Mouse (Mus musculus) brain, adult 2 months (tissue): ENCODE measurements around the gene Cmtm4.

Experiments
- DNase-seq: peaks from one replicate; pipeline ENCODE4 v3.0.0; 2011; ENCODE audit warnings: low read depth, low spot score

The Cmtm4 gene

DNA sequence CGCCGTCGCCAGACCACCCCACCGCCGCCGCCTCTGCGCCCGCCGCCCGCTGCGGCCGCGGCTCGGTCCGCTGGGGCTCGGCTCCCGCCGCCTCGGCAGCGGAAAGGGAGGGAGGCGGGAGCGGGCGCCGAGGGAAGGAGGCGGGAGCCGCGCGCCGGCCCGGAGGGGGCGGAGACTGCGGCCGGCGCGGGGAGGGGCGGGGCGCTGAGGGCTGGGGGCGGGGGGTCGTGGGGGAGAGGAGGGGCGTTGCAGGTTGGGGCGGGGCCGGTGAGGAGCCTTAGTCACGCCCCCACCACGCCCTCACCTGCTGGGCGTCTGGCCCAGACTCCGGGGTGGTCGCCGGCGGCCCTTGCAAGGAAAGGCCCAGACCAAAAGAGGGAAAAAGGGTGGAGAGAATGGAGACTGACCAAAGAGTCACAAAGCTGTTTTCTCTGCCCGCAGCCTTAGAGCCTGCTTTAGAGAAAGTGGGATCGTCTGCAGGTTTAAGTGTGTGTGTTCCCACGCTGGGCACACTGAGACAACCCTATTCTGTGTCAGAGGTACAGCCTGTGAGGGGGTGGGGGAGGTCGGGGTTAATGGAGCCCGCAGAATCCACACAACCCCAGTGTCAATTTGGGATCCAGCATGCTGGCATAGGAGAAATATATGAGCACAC lies at the start of gene Cmtm4:
Gene Cmtm4, minus strand, starts transcription at position 105 of the 655 bp plus-strand sequence.
- DNase-seq = peak; percentile 75

DNA sequence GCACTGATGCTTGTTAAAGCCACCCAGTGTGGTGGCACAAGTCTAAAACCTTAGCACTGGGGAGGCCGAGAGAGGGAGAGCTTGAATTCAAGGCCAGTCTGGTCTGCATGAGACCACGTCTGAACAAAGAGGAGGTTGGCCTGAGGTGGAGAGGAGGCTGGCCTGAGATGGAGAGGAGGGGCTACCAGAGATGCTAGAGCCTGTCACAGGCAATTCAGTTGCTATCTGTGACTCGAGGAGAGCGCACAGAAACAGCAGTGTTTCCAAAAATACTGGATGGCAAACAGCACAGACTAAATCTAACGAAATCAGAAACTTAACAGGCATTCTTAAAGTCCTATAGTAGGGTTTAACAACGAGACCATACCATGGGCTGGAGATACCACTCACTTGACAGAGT lies 49.6 kb upstream of the Cmtm4 start:
- no peak for DNase-seq

DNA sequence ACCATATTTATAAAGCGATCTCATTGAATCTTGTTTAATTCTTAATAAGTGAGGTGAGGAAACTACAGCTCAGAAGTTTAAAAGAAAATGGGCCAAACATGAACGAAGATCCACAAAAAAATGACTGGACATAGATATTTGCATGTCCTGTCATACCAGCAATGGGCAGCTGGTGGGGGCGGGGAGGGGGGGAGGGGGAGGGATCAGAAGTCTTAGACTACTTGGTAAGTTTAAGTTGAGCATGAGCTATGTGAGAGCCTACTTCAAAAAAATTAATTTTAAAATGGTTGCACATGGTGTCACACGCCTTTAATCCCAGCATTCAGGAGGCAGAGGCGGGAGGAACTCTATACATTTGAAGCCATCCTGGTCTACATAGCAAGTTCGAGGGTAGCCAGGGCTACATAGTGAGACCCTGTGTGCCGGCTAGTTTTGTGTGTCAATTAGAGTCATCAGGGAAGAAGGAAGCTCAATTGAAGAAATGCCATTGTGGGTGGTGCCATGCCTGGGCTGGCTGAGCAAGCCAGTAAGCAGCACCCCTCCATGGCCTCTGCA lies 47.6 kb upstream of the Cmtm4 start:
- DNase-seq = no peak

DNA sequence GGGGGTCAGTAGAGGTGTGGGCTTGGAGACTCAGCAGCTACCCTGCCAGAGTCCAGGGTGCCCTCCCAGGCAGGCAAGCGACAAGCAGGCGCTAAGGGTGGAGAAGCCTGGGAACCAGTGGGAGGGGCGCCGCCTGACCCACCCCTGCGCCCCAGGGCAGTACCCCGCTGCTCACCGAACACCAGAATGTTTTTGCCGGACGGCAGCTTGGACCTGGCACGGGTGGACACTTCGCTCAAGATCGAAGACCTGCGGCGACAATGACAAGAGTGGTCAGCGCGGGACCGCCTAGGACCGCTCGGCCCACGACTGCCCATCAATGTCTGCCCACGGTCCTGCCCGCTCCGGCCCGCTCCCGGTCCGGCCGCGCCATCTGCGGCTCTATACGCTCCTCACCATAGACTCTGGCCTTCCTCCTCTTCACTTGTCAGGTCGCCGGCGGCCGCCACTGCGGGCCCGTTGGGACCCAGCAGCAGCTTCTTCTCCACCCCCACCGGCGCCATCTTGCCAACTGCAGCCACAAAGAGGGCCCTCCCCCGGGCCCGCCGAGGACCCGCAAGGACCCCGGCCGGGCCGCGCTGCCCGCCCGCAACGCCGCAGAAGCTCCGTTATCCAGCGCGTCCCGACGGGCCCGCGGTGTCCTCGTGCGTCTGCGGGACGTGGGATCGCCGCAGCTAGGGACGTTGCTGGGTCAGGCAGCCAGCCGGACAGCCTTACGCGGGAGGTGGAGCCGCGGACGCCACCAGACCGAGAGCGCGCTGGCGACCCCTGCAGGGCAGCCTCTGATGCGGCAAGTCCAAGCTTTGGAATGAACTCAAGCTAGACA lies 46.9 kb upstream of the Cmtm4 start, which contains the start of gene Dync1li2:
Gene Dync1li2, minus strand, starts transcription at position 749 of the 826 bp plus-strand sequence.
- DNase-seq = peak; percentile 96

DNA sequence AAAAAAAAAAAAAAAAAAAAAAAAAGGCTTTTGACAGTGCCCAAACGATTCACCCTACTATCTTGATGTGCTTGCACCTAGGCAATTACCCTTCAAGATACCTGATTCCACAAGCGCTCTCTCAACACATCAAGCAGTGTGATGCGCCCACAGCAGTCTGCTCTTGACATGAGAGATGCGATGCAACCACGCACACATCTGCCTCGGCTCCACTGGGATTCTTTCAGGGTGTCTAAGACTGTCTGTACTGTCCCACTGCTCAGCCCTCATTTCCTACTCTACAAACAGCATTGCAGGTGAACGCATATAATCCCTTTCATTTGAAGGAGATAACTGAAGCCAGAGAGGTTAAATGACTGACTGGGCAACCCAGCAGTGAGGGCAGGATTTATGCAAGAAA lies 46.0 kb upstream of the Cmtm4 start:
- peak; percentile 74 for DNase-seq

DNA sequence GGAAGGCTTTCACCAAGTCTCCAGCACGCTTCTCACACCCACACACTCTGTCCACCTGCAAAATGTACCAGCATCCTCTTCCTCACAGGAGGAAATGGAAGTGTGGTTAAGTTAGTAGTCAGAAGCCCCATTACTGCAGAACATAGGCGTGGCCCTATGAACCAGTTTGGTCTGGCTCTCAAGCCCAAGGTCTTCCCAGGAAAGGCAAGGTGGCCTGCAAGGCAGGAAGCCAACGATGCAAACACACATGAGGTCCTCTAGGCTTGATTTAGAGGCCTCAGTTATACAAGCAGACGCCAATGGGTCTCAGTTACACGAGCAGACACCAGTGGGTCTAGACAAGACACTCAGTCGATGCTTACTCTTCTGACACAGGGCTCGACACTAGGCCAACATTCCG lies 43.9 kb upstream of the Cmtm4 start:
- no peak for DNase-seq

DNA sequence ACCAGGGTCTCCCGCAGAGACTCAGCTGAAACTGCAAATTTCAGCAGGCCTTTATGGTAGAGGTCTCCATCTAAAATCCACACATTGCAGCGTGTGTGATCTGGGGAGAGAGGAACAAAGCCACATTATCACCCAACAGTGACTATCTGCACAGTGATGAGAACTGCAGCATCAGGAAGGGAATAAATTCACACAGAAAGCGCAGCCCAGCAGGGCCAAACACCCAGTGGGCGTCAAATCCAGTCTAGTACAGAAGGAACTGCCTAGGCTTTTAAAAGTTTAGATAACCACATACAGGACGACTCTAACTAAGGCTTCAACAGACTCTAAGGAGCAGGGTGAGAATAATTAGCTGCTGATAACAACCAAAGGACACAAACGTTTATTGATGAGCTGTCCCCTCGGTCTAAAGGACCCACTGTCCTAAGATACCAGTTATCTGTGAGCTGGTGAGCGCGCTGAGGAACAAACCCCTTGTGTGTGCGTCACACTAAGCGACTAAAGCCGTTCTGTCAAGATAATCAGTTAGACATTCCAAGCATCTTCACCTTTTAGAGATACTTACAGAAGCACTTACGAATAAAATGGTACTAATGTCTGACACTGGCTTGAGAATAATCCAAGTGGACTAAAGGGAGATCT lies 42.0 kb upstream of the Cmtm4 start:
- DNase-seq = peak; percentile 57

DNA sequence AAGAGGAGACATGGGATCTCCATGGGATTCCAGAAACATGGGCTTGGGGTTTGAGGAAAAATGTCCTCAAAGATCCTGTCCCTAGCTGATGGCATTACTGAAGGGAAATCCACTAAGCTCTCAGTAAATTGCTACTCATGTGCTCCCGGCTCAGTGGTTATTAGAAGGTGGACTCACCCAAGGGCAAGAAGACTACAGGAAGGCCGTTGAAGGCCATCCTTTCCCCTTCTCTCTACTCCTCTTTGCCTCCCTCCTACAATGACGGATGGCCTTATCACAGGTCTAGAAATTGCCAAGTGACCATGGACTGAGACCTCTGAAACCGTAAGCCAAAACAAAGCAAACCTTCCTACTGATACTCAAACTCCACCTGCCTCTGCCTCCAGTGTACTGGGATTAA lies 41.0 kb upstream of the Cmtm4 start:
- no peak for DNase-seq

DNA sequence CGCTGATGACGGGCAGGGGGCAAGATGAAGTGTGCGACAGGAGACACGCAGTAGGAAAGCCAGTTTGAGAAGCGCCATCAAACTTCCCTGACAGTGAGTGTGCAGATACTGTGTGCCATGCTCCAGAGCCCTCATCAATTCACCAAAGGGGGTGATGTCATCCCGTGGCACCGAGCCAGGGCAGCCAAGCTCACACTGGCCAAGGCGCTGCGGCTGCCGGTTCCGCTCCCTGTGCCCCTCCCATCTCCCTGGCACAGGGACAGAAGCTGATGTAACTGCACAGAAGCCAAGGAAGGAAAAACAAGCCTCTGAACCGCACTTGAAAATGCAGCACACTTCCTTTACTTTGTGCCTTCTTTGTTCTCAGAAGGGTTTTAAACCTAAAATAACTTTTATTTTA lies 40.4 kb upstream of the Cmtm4 start:
- DNase-seq = peak; percentile 99

DNA sequence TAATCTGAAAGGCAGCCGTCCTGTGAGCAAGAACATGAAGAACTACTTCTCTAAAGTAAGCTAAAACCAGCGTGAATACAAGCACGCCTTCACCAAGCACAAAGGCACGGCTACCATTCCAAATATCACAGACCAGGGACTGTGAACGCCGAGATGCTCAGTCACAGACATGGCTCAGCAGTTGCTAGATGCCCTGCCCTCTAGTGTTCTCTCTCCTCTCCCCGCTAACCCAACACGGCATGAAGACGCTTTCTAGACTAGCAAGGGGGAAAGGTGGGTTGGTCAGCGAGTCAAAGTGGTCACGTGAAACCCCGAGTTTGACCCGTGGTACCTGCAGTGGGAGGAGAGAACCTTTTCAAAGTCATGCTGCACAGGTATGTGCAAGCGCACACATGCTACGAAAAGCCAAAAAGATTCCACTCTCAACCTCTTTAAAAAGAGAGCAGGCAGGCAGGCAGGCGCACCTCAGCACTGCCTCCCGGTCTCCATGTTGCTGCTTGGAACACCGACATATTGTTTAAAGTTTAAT lies 39.3 kb upstream of the Cmtm4 start:
- peak; percentile 80 for DNase-seq

DNA sequence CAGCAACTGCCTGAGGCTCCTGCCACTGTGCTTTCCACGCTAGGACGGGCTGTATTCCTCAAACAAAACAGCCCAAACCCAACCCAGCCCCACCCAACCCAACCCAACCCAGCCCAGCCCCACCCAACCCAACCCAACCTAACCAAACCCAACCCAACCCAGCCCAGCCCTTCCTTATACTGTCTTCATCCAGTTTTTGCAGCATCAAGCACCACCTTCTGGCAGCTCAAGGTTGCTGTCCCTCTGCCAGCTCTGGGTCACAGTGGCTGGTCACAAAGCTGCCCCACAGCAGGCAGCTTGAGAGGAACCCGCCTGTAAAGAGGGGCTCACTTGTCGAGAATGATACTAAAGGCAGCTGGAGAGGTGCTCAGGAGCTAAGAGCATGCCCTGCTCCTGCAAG lies 38.7 kb upstream of the Cmtm4 start:
- peak; percentile 72 for DNase-seq

DNA sequence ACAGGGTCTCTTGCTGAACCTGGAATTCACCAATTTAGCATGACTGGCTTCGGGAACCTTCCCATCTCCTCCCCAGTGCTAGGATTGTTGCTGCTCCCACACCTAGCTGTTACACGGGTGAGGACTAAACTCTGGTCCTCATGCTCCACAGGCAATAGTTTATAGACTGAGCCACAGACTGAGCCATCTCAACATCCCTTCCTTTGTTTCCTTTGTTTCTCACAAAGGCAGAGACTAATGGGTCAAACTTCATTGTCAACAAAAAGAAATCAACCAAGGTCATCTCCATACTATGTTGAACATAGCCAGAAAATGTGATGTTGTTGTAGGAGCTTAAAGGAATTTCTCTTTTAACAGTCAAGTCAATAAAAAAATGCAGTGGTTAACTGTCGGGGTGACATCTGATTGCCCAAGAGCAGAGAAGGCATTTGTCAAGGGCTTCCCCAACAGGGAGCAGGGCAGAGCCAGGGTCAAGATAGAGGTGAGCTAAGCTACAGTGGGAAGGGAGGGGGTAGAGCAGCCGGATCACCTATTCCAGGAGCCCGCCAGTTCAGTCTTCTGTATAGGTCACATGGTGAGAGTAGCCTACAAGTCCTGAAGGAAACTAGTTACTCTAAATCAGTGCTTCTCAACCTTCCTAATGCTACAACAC lies 37.7 kb upstream of the Cmtm4 start:
- DNase-seq = no peak

DNA sequence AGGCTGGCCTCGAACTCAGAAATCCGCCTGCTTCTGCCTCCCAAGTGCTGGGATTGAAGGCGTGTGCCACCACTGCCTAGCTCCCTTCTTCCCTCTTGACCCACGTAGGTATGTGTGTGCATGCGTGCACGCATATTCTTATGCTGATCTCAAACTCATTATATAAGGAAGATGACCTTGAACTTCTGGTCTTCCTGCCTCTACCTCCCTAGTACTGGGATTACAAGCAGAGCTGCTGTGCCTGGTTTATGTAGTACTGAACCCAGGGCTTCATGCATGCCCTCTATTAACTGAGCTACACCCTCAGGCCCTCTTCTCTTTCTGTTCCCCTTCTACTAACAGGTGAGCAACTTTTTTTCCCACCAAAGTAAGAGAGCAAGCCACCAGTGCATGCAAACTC lies 37.0 kb upstream of the Cmtm4 start:
- DNase-seq = no peak

DNA sequence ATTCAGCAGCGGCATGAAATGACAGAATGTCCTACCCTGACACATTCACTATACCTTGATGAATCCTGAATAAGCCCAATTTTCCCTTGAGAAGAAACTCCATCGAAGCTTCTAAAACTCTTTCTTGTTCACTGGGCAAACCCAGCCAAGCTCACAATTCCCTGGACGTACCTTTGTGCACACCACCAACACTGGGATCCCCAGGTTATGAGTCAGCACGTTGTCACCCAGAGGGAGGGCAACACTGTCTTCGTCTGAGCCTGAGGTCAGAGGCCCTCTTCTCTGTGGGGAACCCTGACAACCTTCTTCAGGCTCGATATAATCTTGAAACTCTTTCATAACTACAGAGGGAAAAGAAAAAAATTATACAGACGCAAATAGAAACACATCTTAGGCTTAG lies 34.6 kb upstream of the Cmtm4 start:
- no peak for DNase-seq

DNA sequence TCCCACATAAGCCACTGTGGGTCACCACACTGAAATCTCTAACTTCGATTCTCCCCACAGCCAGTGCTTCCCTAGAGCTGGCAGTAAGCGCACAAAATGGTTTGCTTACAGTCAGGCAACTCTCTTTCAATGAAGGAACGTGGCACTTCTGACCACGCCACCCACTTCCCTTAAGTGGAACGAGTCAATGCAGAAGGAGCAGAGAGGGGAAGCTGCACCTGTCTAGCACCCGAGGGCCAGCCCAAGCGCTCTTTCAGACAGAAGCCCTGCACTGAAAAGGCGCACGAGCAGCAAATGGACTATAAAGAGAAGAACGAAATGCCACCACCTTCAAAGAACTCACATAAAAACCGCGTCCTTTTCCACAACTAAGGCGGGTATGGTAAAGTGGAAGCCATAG lies 32.1 kb upstream of the Cmtm4 start:
- no peak for DNase-seq

DNA sequence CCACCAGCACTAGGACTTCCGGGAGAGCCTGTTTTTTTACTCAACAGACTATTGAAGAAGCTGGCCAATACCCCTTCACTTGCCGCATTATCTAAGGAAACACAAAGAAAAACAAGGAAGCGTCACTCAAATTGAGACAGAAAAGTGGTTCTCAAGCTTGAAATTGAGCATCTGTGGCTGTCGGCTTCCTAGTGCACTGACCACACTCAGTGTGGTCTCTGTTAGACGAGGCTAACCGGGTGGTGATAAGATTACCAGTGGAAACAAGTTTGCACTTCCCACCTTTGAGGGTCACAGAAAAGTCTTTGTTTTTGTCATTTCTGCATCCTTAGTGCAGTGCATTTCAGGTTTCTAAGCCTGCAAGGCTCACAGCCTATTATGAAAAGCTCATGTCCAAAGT lies 26.7 kb upstream of the Cmtm4 start:
- DNase-seq = no peak

DNA sequence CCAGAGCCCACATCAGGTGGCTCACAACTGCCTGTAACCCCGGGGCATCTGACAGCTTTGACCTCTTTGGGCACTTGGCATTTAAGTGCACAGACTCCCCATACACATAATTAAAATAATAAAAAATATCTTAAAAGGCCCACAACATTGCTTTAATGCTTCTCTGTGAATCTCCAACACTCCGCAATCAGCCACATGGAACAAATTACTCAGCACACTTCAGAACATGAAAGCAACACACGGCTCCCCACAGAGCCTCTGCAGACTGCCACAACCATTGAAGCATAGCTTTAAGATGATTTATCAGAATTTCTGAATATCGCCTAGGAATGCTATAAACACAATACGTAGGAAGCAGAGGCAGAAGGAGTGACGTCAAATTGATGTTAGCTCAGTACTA lies 20.4 kb upstream of the Cmtm4 start:
- DNase-seq = no peak

DNA sequence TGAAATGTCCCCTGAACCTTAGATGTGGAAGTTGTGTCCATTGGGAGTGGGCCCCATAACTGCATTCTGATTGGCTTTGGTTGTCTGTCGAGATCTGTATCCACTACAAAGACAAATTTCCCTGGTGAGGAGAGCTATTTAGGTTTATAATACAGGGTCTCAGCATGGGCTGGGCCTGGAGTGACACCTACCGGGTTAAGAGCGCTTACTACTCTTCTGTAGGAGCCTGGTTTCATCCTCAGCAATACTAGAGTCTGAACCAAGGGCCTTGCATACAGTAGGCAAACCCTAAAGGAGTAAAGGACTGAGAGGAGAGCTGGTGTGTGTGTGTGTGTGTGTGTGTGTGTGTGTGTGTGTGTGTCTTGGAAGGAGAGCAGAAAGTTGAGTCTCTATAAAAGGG lies 18.6 kb upstream of the Cmtm4 start:
- no peak for DNase-seq

DNA sequence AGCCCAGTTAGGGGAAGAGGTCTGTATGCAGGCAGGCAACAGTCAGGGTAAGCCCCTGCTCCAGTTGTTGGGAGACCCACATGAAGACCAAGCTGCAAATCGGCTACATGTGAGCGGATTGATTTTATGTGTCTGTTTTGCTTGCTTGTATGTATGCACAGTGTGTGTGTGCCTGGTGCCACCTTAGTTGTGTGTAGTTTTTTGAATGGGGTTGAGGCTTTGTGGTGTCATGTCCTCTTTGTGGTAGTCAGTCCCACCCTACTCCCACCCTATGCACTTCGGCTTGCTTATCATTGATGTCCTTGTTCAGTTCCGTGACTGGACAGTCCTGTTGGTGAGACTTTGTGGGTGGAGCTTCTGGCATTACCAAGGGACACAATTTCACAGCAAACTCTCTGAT lies 18.2 kb upstream of the Cmtm4 start:
- DNase-seq = no peak

DNA sequence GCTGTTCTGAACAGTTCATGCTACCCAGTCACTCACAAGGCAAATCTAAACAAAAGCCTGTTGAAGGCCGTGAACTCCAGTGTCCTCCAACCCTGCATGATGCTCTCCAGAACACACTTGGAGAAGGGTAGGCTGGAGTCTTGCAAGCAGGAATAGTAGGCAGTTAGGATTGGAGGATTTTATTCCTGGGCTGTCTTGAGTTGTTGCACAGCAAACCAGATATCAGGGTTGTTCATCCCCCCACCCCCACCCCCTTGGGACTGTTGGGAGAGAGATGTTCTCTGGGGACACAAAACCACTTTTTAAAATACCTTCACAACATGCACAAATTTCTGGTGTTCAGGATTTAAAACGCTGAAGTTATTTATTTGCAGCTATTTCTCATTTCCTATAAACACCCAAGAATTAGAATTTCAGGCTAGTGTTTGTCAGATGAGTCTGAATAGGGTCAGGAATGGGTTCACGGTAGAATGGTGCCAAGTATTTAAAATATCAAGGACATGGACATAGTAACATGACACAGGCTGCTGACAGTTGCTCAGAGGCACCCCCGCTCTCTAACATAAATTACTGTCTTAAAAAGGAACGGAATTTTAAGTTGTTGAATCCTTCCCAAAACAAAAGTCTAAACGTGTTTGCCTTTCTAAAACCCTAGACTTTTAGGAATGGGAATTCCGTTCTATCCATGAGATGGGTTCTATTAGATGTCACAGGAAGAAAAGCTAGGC lies 17.4 kb upstream of the Cmtm4 start:
- peak; percentile 52 for DNase-seq

DNA sequence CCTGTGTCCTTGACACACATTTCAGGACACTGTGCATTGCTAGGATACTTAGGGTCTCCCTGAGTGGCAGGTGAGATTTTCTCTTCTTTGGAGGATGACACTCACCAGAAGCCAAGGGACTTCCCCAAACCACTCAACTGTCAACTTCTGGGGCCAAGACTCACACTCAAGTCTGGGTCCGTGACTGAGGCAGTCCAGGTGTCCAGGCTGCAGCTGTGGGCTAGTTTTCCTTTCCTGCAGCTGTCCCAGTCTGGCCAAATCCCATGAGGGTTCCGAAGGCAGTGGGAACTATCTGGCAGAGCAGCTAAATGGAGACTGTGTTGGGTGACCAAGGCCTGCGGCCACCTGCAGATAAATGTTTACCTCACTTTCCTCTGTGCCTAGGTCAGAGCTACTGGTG lies 16.4 kb upstream of the Cmtm4 start:
- no peak for DNase-seq
